Mouse (Mus musculus) testis, adult 2 months (tissue): ENCODE measurements around the gene Usp46. TPM values are rescaled to one million over a fixed set of nuclear protein-coding genes. Genes with fewer than 3 reads are reported as not detected.
"Not testable (repeated sequence)": the region's sequence is repeated elsewhere in the genome, so short reads cannot be mapped to it uniquely, and the experiment has no call there.

Source experiments
- H3K27ac ChIP-seq: fragments of 200-500 bp; 2 replicates; pipeline ENCODE4 v1.5.1; 2012; ENCODE audit warnings: low read depth, low read length; ENCODE audit not compliant: control insufficient read depth, insufficient read depth
- H3K27me3 ChIP-seq: fragments of 200-500 bp; 2 replicates; pipeline ENCODE4 v1.6.1; 2012; ENCODE audit warnings: mild to moderate bottlenecking, low read length, moderate library complexity; ENCODE audit not compliant: control insufficient read depth, insufficient read depth
- H3K36me3 ChIP-seq: fragments of 200-500 bp; 2 replicates; pipeline ENCODE4 v1.6.1; 2012; ENCODE audit warnings: mild to moderate bottlenecking, low read length; ENCODE audit not compliant: control insufficient read depth, insufficient read depth
- H3K4me1 ChIP-seq: fragments of 200-500 bp; 2 replicates; pipeline ENCODE4 v1.6.1; 2012; ENCODE audit warnings: low read length; ENCODE audit not compliant: control insufficient read depth, insufficient read depth
- H3K4me3 ChIP-seq: fragments of 200-500 bp; 2 replicates; pipeline ENCODE4 v1.5.1; 2012; ENCODE audit warnings: low read depth, mild to moderate bottlenecking, low read length, moderate library complexity, mixed read lengths; ENCODE audit not compliant: control insufficient read depth
- CTCF ChIP-seq: fragments of 200-500 bp; IDR thresholded peaks from 2 replicates; pipeline ENCODE4 v1.5.1; 2012; ENCODE audit warnings: low read depth, mild to moderate bottlenecking, inconsistent platforms, low read length, moderate library complexity; ENCODE audit not compliant: control insufficient read depth, insufficient read depth, insufficient replicate concordance
- POLR2A ChIP-seq: fragments of 200-500 bp; IDR thresholded peaks from 2 replicates; pipeline ENCODE4 v1.6.1; 2012; ENCODE audit warnings: low read depth, mild to moderate bottlenecking, inconsistent platforms, low read length, moderate library complexity; ENCODE audit not compliant: control insufficient read depth
- polyA plus RNA-seq: library from polyadenylated mRNA; depleted of rRNA; stranded (reverse); fragments of >200 nt; gene quantifications from 2 replicates; pipeline ENCODE4 v1.2.3, GENCODE M21; 2012

Usp46 gene
- polyA plus RNA-seq, 1 experiment, result 20.4 TPM

DNA sequence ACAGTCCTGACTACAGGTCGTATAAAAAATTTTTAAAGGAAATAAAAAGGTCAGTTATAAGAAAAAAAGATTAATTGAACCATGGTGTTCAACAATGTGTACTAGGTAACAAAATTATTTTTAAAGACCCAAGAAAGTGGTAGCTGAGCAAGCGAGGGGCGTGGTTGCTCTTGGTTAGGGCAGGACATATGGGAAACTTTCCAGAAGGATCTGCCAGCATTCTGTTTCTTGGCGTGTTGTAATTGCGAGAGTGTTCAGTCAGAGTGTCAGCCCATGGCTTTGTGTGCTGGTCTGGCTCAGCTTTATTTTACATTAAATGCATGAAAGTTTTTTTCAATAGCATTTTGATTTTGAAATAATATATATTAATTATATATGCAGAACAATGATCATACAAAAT is 96.5 kb downstream of the Usp46 start:
- Histone ChIP-seq H3K27me3 (no peaks in the 10 kb centered on the region), H3K36me3 (no peaks in the 10 kb centered on the region), H3K4me1 (no peaks in the 10 kb centered on the region), H3K4me3 (no peak overlapping the region), H3K27ac (no peak overlapping the region)
- TF ChIP-seq CTCF, result no peak
- no peak for TF ChIP-seq POLR2A

DNA sequence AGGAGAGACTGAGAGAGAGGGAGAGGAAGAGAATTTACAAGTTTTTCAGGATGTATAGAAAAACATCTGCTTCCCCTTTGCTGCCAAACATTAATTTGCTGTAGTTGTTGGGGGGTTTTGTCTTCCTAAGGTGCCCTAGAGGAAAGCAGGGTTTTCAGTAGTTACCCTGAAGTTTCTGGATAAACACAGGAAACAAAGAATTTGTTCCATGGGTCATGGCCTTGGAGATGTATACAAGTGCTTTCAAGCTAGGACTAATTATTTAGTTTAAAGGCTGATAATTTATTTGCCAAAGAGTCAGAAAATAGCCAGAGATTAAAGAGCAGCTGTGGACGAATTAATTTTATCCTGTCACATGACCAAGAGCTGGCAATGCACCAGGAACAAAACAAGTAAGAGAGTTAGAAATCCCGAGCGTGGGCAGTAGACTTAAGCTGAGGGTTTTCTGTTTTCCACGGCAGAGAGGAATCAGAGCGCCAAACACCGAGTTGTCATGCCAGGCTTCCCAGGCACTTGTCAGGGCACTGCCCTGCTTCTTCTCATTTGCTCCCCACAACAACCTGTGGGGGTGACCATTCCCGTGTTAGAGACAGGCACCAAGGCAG is 98.1 kb downstream of the Usp46 start:
- no peak overlapping the region for H3K27ac ChIP-seq
- TF ChIP-seq POLR2A, result no peak
- TF ChIP-seq CTCF, result no peak
- no peaks in the 10 kb centered on the region for H3K27me3 ChIP-seq
- no peak overlapping the region for H3K4me3 ChIP-seq
- no peaks in the 10 kb centered on the region for H3K4me1 ChIP-seq
- H3K36me3 ChIP-seq, result no peaks in the 10 kb centered on the region

DNA sequence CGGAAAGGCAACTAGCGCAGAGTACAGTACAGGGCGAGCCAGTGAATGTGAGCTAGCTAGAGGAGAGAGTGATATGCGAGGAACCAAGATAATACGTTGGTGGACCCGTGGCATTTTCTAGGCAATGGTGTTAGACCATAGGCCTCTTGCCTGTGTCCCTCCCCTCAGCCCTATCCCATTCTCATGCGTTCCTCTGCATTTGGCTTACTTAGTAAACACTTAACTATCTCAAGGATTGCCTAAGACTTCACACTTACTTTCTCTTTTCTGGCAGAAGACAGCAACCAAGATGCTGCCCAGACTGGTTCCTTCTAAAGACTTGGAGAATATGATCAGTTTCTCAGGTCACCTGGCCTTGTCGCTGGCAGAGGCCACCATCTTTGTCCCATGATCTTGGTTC is 98.9 kb downstream of the Usp46 start:
- no peak for TF ChIP-seq CTCF
- no peak for TF ChIP-seq POLR2A
- Histone ChIP-seq H3K27me3 (no peaks in the 10 kb centered on the region), H3K36me3 (no peaks in the 10 kb centered on the region), H3K27ac (no peak overlapping the region), H3K4me1 (no peaks in the 10 kb centered on the region), H3K4me3 (no peak overlapping the region)

DNA sequence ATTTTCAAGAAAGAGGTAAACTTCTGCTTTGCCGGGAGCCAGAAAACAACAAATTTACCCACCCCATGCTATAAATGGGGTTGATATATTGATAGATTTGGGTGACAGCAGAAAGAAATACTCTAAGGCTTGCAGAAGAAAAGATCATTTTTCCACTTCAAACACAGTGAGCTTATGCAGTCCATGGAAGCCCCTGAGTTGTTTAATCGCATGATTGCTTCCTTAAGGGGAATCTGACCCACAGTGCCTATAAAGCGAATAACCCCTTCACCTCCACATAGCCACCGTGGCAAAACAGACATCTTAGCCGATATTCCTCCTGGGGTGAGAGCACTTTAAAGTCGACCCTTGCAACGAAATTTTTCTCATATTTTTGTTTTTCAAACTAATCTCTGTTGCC is 108.5 kb downstream of the Usp46 start:
- Histone ChIP-seq H3K4me3 (no peak overlapping the region), H3K36me3 (no peaks in the 10 kb centered on the region), H3K4me1 (no peaks in the 10 kb centered on the region), H3K27me3 (no peaks in the 10 kb centered on the region), H3K27ac (no peak overlapping the region)
- TF ChIP-seq CTCF, result no peak
- TF ChIP-seq POLR2A, result no peak

DNA sequence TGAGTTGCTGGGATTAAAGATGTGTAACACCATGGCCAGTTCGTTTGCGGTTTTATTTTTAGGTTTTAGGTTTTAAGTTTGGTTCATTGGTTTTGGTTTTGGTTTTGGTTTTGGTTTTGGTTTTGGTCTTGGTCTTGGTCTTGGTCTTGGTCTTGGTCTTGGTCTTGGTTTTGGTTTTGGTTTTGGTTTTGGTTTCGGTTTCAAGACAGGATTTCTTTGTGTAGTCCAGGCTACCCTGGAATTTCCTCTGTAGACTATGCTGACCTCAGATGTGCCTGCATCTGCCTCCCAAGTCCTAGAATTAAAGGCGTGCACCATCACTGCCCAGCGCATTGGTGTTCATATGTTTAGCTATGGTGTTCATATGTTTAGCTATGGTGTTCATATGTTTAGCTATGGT is 109.6 kb downstream of the Usp46 start:
- not testable (repeated sequence) for H3K27ac ChIP-seq, H3K27me3 ChIP-seq, H3K4me1 ChIP-seq, H3K4me3 ChIP-seq, H3K36me3 ChIP-seq

- H3K27ac ChIP-seq, result no peak overlapping the region
- TF ChIP-seq CTCF (no peak), POLR2A (no peak)
- no peaks in the 10 kb centered on the region for H3K4me1 ChIP-seq
- no peak overlapping the region for H3K4me3 ChIP-seq
- no peaks in the 10 kb centered on the region for H3K27me3 ChIP-seq
- H3K36me3 ChIP-seq, result no peaks in the 10 kb centered on the region
Observed at GRCm38 (mm10) chr5:73958096-73958495, 110.1 kb downstream of the Usp46 start.

GRCm38 (mm10) chr5:73955691-73956090 is 112.5 kb downstream of the Usp46 start:
- Histone ChIP-seq H3K4me1 (no peaks in the 10 kb centered on the region), H3K27me3 (no peaks in the 10 kb centered on the region), H3K27ac (no peak overlapping the region), H3K36me3 (no peaks in the 10 kb centered on the region), H3K4me3 (no peak overlapping the region)
- TF ChIP-seq CTCF, result no peak
- no peak for TF ChIP-seq POLR2A

DNA sequence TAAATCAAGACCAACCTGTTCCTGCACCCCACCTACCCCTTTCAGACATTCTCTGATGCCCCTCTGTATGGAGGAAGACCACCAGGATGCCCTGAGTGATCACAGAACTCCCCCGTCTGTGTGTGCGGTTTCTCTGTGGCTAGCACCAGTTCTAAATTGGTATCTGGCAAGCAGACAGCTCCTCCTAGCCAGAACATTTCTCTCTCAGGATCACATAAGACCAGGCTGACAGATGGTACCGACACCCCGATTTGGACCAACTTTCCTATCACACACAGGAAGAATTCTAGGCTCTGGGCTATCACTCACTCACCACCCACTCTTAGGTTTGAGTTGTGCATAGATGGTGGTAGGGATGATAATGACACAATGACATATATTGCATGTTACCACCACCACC is 113.2 kb downstream of the Usp46 start:
- no peak for TF ChIP-seq POLR2A
- H3K27me3 ChIP-seq, result no peaks in the 10 kb centered on the region
- H3K4me3 ChIP-seq, result no peak overlapping the region
- H3K4me1 ChIP-seq, result no peaks in the 10 kb centered on the region
- H3K27ac ChIP-seq, result no peak overlapping the region
- H3K36me3 ChIP-seq, result no peaks in the 10 kb centered on the region

GRCm38 (mm10) chr5:73953066-73953614 is 115.1 kb downstream of the Usp46 start:
- Histone ChIP-seq H3K27me3 (no peaks in the 10 kb centered on the region), H3K4me3 (no peak overlapping the region), H3K36me3 (no peaks in the 10 kb centered on the region), H3K27ac (no peak overlapping the region), H3K4me1 (no peaks in the 10 kb centered on the region)
- TF ChIP-seq POLR2A, result no peak
